Comparison of ENCODE assay signal across 17 mouse cellular contexts in the genomic region with DNA sequence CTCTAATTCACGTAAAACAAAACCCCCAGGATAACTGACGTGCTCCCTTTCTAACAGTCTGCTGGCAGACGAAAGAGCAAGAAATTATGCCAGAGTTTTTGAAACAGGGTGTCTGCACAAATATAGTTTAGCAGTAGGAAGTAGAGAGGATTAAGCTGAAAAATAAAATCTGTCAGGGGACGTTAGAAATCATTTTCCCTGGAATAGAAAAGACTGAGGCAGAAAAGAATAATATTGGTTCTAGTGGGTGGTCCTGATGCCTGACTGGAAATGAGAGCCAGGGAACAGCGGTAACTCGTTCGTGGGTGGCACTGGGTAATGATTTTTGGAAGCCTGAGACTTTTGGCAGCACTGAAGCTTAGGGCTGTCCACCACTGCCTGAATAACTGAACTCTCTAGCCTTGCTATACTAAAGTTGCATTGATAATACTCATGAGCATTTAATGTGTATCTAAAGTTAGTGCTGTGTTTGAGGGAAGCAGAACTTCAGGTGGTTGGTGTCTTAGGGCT. TPM values are rescaled to one million over a fixed set of nuclear protein-coding genes. Genes with fewer than 3 reads are reported as not detected.
DNase-seq lines count a peak whose midpoint lies in the region.
"Had no signal": no experiment of that assay in that cellular context is flagged by ENCODE, and none has a peak within 500 bp of the region (broad histone marks: within the 10 kb centered on the region; RNA-seq: fewer than 3 reads in every experiment).

No protein-coding gene starts in this region.

- DNase-seq in cerebellum, postnatal 10 days = peak; percentile 40 to 63
- DNase-seq in cerebellum, adult 18-20 months = no peak
- peak; percentile 36 for DNase-seq in layer of hippocampus, adult 11-12 months (ENCODE audit: low spot score)
- no peak for DNase-seq in layer of hippocampus, postnatal 25 days (ENCODE audit: extremely low spot score in 1 of 2, low spot score in 1 of 2)
- peak; percentile 20 for DNase-seq in Muller cell, postnatal 12 days (ENCODE audit: inconsistent ontology term)
- peak; percentile 18 for DNase-seq in layer of hippocampus, adult 9-10 months (ENCODE audit: low spot score)
- no peak for DNase-seq in testis, postnatal 10 days (ENCODE audit: low spot score)
- no peak for DNase-seq in left cerebral cortex, adult 8-10 months (ENCODE audit: low spot score in 2 of 2)
- DNase-seq: adrenal gland, postnatal 14 days; cerebellum, adult 8-10 months; gastrocnemius, postnatal 10 days; heart, adult 18-20 months; lung, adult 2 months; lung, postnatal 36 days; right cerebral cortex, adult 18-20 months; thymus, adult 2 months had no signal

RNA-seq across cellular contexts. Expression of a gene that starts 18.1 kb away (rescaled TPM):
- total RNA-seq in layer of hippocampus, postnatal 25 days (2021) = 10 to 100 TPM; 35.4 to 36.4 TPM
- total RNA-seq in left cerebral cortex, adult 8-10 months (2022) = 10 to 100 TPM; 34.1 to 41.5 (median 38.7) TPM

RNA-seq across cellular contexts. Expression of a gene that starts 36.3 kb away (rescaled TPM):
- total RNA-seq in layer of hippocampus, postnatal 25 days (2021) = 10 to 100 TPM; 22.0 to 22.1 TPM
- 10 to 100 TPM; 17.4 to 21.8 (median 18.4) TPM for total RNA-seq in left cerebral cortex, adult 8-10 months (2022)

RNA-seq across cellular contexts. Expression of a gene that starts 48.1 kb away (rescaled TPM):
- total RNA-seq in layer of hippocampus, postnatal 25 days (2021) = 1 to 10 TPM; 4.0 to 4.4 TPM
- total RNA-seq in left cerebral cortex, adult 8-10 months (2022) = 1 to 10 TPM; 4.2 to 5.4 (median 4.8) TPM
- total RNA-seq: monocyte, adult 5-6 weeks had no signal

RNA-seq across cellular contexts. Expression of a gene that starts 57.6 kb away (rescaled TPM):
- total RNA-seq in layer of hippocampus, postnatal 25 days (2021) = 10 to 100 TPM in 1 of 2 experiments, 1 to 10 TPM in 1; 4.6 to 10.9 TPM
- 10 to 100 TPM in 2 of 4 experiments, 1 to 10 TPM in 2; 7.9 to 10.9 (median 9.6) TPM for total RNA-seq in left cerebral cortex, adult 8-10 months (2022)

RNA-seq across cellular contexts. Expression of a gene that starts 57.6 kb away (rescaled TPM):
- total RNA-seq in layer of hippocampus, postnatal 25 days (2021) = under 1 TPM; 0.69 to 0.94 TPM
- 1 to 10 TPM in 2 of 4 experiments, under 1 TPM in 2; 0.50 to 1.6 (median 1.1) TPM for total RNA-seq in left cerebral cortex, adult 8-10 months (2022)
- total RNA-seq: monocyte, adult 5-6 weeks had no signal

Comparison
In these comparisons a context has a peak if more than half of its experiments do, and no peak if none do; other contexts are left out.
1. DNase-seq: peak in cerebellum, postnatal 10 days (2 of 2), layer of hippocampus, adult 11-12 months (single experiment), Muller cell, postnatal 12 days (single experiment) and layer of hippocampus, adult 9-10 months (single experiment); none in cerebellum, adult 18-20 months (0 of 2), layer of hippocampus, postnatal 25 days (0 of 2), testis, postnatal 10 days (single experiment) and left cerebral cortex, adult 8-10 months (0 of 2).